Mouse (Mus musculus): ENCODE data around the gene Il13.
A peak's percentile ranks its signal among the peaks of the same experiment; 100 is the strongest.

The Il13 gene

DNA sequence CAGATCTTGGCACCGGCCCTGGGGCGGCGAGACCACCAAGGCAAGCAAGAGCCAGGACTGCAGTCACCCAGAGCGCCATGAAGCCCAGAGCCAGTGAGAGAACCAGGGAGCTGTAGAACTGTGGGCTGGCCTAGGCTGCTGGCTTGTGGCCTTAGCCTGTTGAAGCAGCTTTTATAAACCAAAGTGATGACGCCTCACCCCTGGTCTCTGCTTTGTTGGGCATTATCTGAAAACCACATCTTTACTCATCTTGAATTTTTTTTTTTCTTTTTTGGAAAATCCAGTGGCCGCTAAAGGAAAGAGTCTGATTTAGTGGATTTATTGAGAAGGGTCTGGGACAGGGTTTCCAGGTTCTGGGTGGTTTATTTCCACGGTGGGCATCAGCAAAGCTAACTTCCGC, at the start of gene Il13:
Il13 (minus strand) TSS at position 147 of the 400 bp plus-strand sequence.
- no peak for DNase-seq

- no peak for DNase-seq
Measured at GRCm38 (mm10) chr11:53682994-53683530, 48.6 kb upstream of the Il13 start.

DNA sequence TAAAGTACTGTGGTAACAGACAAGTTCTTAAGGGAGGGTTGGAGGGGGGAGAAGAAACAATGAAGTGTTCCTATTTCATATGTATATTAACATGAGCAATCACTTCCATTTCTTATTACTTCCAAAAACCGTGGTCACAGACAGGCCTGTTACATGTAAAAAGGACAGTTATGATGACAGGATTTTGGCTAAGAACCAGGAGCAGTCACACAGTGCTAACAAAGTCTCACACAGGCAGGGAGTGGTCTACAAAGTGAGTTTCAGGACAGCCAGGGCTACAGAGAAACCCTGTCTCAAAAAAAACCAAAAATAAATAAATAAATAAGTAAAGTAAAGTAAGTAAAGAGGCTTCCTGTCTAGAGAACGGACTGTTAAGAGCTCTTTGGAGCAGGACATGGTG, 47.7 kb upstream of the Il13 start:
- DNase-seq = no peak

DNA sequence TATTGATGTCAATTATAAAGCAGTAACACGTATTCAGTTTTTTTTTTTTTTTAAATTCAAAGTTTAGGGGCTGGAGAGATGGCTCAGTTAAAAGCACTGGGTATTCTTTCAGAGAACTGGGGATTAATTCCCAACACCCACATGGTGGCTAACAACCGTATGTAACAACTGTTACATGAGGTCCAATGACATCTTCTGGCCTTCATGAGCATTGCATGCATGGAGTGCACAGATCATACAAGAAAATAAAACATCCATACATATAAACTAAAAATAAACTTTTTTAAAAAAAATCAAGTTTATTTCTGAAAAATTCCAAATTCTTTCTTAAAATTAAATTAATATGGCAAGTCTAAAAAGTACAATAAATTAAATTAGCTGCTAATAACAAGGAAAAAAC, 47.2 kb upstream of the Il13 start:
- DNase-seq = no peak

GRCm38 (mm10) chr11:53680141-53680540, 45.6 kb upstream of the Il13 start:
- no peak for DNase-seq

DNA sequence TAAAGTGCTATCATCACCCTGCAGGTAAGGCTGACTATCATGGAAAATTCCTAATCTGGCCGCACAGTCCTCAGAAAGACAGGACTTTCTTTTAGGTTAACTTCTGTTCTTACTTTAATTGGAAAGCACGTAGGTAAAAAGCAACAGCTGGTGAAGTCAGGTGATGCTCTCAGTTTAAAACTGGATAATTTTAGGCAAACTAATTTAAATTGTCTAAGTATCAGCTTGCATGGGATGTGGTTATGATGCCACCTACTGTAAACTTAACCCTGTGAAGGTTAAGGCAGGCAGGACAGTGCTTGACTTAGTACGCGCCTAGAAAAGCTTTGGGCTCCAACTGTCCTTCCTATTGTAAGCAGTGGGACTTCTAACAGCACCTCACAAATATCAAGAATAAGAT, 36.9 kb upstream of the Il13 start:
- DNase-seq = no peak

DNA sequence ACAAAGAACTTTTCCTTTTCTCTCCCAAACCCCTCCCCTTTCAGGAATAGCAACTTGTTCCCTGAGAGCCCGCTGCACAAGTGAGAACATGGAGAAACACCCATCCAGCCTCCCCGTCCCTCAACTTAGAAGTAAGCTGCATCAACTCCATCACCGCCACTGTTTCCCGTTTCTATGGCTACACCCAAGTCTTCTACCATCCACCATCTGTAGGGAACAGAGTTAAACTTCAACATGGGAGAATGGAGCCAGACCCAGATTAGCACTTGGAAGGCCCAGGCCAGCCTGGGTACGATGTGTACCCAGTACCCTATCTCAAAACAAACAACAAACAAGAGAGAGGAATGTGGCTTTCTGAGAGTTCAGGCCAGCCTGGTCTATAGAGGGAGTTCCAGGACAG, 29.6 kb upstream of the Il13 start:
- no peak for DNase-seq

DNA sequence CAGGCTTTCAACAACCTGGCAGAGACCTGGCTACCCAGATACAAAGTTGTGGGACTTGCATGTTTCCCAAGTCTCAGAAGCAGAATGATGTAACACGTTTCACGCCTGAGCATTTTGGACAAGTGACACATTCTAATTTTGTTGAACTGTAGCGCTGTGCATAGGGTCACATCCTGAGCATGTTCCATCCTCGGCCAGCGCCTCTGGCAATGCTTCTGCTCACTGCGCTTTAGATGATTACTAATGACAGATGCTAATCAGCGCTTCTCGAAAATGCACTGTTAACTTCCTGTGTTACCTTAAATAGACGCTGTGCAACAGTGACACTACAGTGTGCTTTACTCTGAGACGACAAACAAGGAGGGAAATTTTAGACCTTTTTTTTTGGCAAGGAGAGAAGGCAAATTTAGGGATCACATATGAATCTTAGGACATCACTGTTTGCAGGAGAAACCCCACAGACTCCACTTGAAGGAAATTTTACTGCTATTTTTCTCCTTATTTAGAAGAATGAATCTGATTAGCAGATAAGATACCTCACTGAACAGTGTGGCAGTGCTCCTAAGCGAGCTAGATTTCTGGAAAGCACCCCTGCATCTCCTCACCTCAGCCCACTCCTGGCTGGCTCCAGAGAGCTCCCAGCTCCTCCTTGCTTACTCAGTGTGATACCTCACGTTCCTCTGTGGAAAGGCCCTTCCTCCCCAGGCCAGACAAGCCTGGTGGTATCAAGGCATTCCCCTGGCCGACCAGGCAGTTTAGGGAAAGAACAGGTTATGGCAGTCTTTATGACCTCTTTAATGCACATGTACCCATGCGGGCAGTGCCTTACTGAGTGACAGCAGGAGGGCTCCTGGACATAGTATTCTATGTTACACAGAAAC, 28.5 kb upstream of the Il13 start:
- DNase-seq = no peak

DNA sequence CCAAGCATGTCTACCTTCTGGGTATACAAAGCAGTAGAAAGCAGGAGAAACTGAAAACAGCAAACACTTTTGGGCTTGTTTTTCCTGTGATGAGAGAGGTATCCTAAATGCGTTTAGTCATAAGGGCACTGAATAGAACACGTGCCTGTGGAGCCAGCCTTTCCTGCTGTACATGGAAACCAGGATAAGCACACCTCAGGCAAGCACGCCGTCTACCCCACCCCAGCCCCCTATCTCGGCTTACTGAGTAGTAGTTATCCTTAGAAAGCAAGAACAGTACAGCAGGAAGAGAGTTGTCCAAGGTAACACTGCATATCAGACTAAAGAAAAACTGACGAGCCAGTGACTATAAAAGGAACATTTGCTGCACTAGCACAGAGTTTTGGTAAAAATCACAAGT, 23.3 kb upstream of the Il13 start:
- no peak for DNase-seq

- DNase-seq = no peak
Measured at GRCm38 (mm10) chr11:53657381-53657780, 22.9 kb upstream of the Il13 start.

DNA sequence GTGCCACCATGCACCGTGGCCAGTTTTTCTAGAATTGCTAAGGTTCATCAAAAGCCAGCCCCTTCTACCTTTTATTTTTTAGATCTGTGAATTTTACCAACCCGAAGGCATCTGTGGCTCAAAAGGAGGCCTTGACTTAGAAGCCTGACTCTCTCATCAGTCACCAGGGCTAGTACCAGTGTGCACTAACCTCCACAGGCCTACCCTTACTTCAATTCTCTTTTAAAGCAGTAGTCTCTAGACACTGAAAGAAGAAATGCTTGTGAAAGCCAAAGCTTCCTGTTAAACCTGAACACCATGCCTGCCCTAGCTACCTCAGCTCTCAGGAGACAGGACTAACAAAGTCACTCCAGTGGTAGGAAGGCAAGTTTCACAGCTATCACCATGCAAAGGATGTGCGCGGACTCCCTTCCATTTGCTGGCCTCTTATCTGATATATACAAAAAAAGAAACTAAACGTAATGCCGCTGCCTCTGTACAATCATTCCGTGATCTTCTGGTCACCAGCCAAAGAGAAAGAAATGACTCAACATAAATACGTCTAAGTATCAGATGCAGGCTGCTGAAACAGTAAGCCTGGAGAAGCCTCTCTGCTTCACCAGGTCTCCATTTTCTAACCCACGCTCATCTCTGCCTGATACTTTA, 22.2 kb upstream of the Il13 start:
- no peak for DNase-seq

DNA sequence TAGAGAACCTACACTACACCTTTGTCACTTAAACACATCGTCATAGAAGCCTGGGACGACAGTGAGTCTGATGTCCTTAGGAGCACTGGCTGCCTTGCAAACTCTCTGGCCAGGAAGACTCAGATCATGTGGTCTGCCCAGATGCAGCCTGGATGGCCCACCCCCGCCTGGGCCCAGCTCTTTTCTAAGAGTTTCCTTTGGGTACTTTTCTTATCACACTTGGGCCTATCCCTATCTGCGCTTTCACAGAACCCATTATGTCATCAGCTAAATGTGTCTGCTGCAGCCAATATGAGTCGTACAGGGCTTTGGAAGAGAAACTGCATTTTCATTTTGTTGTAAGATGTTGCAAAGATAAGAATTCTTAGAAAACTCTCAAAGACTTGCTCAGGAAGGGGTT, 20.5 kb upstream of the Il13 start:
- no peak for DNase-seq

- no peak for DNase-seq
Measured at GRCm38 (mm10) chr11:53652427-53652826, 17.9 kb upstream of the Il13 start.

GRCm38 (mm10) chr11:53651441-53651840, 16.9 kb upstream of the Il13 start:
- no peak for DNase-seq

DNA sequence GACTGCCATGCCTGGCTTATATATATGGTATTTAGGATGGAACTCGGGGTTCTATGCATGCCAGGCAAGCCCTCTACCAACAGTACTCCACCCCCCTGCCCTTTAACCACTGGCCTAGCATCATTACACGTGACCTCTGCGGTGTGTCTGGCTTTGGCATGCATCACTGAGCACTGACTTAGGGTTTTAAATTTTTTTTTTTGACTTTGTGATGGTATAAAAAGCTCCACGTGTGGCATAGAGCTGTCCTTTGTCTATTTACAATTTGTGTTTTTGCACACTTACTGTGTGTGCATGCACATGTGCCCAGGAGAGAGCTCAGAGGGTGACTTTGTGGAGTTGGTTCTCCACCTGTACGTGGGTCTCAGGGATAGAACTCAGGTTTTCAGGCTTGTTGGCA, 9.5 kb upstream of the Il13 start:
- DNase-seq = no peak

GRCm38 (mm10) chr11:53642744-53643279, 8.3 kb upstream of the Il13 start:
- no peak for DNase-seq

- DNase-seq = no peak
Measured at GRCm38 (mm10) chr11:53637803-53638260, 3.3 kb upstream of the Il13 start.

- no peak for DNase-seq
Measured at GRCm38 (mm10) chr11:53637046-53637802, 2.7 kb upstream of the Il13 start.

GRCm38 (mm10) chr11:53636183-53636646, 1.7 kb upstream of the Il13 start:
- peak; percentile 15 to 18 for DNase-seq

DNA sequence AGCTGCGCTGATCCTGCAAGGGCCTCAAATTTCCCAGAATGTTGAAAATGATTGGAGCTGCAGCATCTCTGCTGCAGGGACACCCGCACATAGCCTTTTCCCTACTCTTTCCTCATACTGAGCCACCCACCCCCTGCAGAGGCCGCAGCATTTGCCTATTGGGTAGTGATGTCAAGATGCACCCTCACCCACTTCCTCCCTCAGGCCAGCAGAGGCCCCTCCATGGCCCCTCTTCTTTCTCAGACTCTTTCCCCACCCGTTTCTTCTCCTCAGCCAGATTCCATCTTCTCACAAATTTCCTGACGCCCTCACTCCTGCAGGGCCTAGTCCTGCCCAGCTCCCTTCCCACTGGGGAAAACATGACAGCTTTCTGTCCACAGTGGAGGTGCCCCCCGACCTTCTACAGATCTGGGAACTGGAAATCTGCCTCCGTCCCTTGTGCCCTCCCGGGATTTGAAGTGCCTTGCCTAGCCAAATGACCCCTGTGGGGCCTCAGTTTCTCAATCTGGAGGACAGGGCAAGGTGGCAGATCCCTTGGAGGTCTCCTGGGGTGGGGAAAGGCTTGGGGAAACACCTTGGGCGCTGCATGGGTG, 1.2 kb upstream of the Il13 start:
- no peak for DNase-seq

DNA sequence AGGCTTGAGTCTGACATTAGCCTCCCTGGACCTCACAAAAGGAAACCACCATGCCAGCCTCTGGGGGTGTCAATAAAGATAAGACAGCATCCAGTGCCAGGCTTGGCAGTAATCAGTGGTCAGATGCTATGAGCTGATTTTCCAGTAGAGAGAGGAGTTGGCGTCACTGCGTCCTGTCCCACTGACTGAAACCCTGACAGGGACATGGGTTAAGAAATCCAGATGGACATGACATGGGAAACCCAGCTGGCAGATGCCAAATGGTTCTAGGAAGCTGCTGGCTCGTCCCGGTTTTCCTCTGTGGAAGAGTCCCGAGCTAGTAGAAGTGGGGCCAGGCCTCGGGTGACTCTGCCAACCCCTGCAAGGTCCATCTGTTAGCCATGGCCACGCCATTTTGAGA, 858 bp downstream of the Il13 start:
- DNase-seq = no peak

DNA sequence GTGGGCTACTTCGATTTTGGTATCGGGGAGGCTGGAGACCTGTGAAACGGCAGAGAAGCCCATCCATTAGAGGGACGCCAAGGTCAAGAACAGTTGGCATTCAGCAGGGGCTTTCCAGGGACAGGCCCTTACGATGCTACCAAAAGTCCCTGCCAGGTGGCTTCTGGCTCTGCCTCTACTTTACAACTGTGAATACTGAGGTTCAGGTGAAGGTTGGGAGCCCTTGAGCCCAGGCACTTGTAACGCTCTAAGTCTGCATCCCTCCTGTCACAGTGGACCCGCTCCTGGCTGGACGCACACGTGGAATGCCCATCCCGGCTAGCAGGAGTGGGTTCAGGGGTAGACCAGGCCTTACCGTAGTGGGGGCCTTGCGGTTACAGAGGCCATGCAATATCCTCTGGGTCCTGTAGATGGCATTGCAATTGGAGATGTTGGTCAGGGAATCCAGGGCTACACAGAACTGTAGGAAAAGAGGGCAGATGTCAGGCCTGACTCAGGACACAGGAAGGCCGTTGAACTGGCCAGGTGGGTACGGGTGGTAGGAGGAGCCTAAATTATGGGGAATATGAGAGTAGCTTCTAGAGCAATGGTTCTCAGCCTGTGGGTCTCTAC, 2.3 kb downstream of the Il13 start:
- no peak for DNase-seq

Measured in thymus, postnatal 36 days (tissue).